Mouse (Mus musculus): ENCODE data around the gene Ccn1. TPM values are rescaled to one million over a fixed set of nuclear protein-coding genes. Genes with fewer than 3 reads are reported as not detected.

Gene Ccn1
- total RNA-seq, 4 experiments from 2014 or later, result 23.0 to 53.4 (median 30.3) TPM

DNA sequence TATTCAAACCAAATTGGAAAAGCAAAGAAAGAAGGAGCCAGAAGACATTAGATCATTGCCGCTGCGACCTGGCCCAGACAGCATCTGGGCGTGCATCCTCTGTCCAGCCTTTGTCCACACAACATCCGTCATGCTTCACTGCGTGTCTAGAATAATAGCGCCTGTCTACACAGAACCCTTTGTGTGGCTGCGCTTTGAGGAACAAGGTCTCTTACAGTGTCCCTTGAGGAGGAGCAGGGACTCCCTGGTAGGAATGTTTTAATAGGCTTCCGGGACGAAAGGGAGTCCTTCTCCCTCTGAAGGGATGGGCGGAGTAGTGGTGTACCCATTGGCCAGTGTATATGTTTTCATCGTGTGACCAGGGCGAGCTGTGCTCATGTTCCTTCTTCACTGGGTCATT is 26.7 kb downstream of the Ccn1 start:
- DNase-seq (ENCODE audit: low spot score in 2 of 2), result no peak

GRCm38 (mm10) chr3:145621209-145621608 is 28.6 kb downstream of the Ccn1 start:
- no peak for DNase-seq (ENCODE audit: low spot score in 2 of 2)

DNA sequence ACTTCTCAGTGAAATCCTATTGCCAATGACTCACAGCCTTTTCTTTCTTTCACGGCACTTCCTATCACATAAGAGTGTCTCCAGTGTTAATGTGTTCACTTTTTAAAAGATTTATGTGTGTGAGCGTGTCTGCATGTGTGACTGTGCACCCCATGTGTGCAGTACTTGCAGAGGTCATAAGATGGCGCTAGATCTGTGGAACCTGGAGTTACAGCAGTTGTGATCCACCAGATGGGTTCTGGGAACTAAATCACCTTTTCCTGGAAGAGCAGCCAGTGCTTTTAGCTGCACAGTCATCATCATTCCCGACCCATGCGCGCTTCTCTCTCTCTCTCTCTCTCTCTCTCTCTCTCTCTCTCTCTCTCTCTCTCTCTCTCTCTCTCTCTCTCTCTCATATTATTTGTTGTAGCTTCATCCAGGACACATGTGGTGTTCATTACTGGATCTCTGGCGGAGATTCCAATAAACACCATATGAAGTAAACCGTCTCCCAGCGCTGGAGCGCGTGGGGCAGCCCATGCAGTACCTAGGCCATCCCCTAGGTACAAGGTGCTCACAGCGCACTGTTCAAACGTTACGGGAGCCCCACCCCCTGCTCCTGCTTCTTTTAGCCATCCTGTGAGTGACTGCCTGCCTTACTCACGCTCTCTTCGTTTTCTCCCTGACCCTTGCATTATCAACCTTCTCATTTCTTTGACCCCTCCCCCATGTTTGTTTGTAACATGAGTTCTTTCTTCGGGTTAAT is 30.0 kb downstream of the Ccn1 start:
- DNase-seq (ENCODE audit: low spot score in 2 of 2), result no peak

DNA sequence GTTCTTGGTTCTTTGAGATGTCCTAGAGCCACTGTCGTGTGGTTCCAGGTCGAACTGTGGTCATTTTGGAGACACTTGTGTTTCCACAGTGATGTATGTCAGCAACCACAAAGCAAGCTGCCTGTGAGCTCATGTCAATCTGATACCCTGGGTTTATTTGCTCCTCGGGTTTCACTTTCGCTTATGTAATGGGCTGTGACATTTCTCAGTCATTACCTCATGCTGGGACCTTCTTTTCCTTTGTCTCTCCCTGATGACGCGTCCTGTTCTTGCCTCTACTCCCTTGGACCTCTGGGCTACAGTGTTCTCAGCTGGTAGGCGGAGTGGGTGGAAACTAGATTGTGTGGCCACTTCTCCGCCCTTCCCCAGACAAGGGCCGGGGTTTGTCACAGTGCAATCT is 31.5 kb downstream of the Ccn1 start:
- no peak for DNase-seq (ENCODE audit: low spot score in 2 of 2)

- DNase-seq (ENCODE audit: low spot score in 2 of 2), result no peak
Measured at GRCm38 (mm10) chr3:145614362-145615115, 35.2 kb downstream of the Ccn1 start.

- no peak for DNase-seq (ENCODE audit: low spot score in 2 of 2)
Measured at GRCm38 (mm10) chr3:145613234-145613633, 36.5 kb downstream of the Ccn1 start.

DNA sequence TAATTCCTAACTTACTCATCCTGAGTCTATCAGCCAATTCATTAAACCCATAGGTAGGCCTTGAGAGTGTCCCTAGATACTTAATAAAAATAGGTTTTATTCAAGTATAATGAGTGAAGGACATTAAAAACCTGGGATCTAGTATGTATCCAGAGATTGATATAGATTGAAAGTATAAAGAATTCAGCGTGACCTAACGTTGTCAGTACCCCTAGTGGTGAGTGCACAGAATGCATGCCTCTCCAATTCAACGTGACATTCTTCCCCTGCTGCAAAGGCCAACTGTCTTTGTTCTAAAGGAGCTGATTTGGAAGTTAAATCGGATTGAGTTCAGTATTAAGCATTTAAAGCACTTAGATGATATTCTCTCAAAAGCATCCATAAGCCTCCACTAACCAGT is 37.1 kb downstream of the Ccn1 start:
- DNase-seq (ENCODE audit: low spot score in 2 of 2), result no peak

- DNase-seq (ENCODE audit: low spot score in 2 of 2), result no peak
Measured at GRCm38 (mm10) chr3:145608320-145608719, 41.5 kb downstream of the Ccn1 start.

- no peak for DNase-seq (ENCODE audit: low spot score in 2 of 2)
Measured at GRCm38 (mm10) chr3:145605437-145606123, 44.2 kb downstream of the Ccn1 start.

GRCm38 (mm10) chr3:145602410-145603206 is 47.2 kb downstream of the Ccn1 start:
- DNase-seq (ENCODE audit: low spot score in 2 of 2), result no peak

DNA sequence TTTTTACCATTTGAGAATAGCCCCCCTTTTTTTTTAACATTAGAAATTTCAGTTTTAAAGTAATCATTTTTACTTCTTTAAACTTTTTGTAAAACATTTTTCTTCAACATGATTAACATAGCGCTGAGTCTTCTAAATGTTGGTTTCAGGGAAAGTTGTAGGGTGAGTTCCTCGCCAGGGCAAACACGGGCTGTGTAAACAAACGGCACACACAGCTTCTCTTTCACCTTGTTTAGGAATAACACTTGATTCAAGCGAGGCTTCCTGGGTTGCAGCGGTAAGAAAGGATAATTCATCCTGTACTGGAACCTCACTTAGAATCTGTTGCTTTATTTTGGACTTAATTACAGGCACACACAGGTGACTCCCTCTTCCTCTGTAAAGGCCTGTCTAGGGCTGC is 48.4 kb downstream of the Ccn1 start:
- no peak for DNase-seq (ENCODE audit: low spot score in 2 of 2)

DNA sequence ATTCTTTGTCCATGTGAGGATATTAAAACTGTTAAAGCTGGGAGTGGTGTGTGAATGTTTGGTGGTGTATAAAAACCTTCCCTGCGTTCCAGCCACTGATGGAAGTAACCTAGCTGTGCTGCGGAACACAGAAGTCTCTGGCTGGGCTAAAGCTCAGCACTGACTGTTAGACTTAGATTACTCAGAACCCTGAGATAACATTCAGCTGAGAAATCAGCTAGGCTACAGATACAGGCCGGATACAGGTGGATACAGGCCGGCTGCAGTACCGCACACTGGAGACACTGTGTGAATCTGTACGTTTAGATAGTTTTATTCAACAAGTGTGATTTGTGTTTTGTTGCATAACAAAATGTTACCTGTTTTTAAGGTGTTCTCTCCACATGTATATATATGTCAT is 49.0 kb downstream of the Ccn1 start:
- DNase-seq (ENCODE audit: low spot score in 2 of 2), result no peak

GRCm38 (mm10) chr3:145599059-145599458 is 50.7 kb downstream of the Ccn1 start:
- DNase-seq (ENCODE audit: low spot score in 2 of 2), result no peak

Other genes starting within 250 kb of the Ccn1 start
- gene Znhit6, start 73.8 kb downstream of the Ccn1 start, total RNA-seq (2022), result 10 to 100 TPM; 11.3 to 15.9 (median 14.8) TPM
- gene Ddah1, start 108.7 kb upstream of the Ccn1 start, total RNA-seq (2022), result 1 to 10 TPM; 1.7 to 3.0 (median 2.2) TPM